In the genomic region with DNA sequence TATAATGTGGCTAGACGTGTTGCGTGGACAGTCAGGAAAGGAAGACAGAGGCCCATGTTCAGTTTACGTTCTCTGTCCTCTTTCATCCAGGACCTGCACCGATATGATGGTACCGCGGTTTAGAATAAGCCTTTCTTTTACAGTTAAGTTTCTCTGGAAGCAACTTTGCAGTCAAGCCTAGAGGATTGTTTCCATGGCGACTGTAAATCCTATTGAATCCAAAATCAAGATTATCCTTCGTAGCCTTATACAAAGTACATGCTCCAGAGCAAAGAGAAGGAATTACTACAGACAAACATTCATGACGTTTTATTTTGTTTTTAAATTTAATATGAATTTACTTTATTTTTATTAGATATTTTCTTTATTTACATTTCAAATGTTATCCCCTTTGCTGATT, we compare ENCODE assay signal across 22 mouse cellular contexts.
DNase-seq lines count a peak whose midpoint lies in the region; ATAC-seq lines count a peak whose summit lies in the region.
"Had no signal": no experiment of that assay in that cellular context is flagged by ENCODE, and none has a peak within 500 bp of the region (broad histone marks: within the 10 kb centered on the region; RNA-seq: fewer than 3 reads in every experiment).

No protein-coding gene starts in this region.

- no peaks in the 10 kb centered on the region for H3K9me3 ChIP-seq in forebrain, embryonic 14.5 days (replicated peaks; ENCODE audit: control insufficient read depth, low read length)
- no peaks in the 10 kb centered on the region for H3K9me3 ChIP-seq in forebrain, embryonic 13.5 days (replicated peaks)
- H3K9me3 ChIP-seq in midbrain, embryonic 14.5 days (ENCODE audit: control insufficient read depth, low read length), result no peaks in the 10 kb centered on the region
- H3K9me3 ChIP-seq in midbrain, embryonic 10.5 days (replicated peaks), result no peaks in the 10 kb centered on the region
- H3K9me3 ChIP-seq in limb, embryonic 10.5 days (replicated peaks), result no peaks in the 10 kb centered on the region
- H3K9me3 ChIP-seq: heart, embryonic 12.5 days; heart, embryonic 15.5 days; hindbrain, embryonic 10.5 days had no signal

- no peaks in the 10 kb centered on the region for H3K4me1 ChIP-seq in forebrain, embryonic 14.5 days (ENCODE audit: control insufficient read depth, insufficient read depth, low read length)
- H3K4me1 ChIP-seq in forebrain, embryonic 13.5 days, result no peaks in the 10 kb centered on the region
- no peaks in the 10 kb centered on the region for H3K4me1 ChIP-seq in midbrain, embryonic 14.5 days (ENCODE audit: control insufficient read depth, insufficient read depth, low read length)
- H3K4me1 ChIP-seq in midbrain, embryonic 10.5 days, result no peaks in the 10 kb centered on the region
- H3K4me1 ChIP-seq in limb, embryonic 10.5 days, result peaks cover 11% of the 10 kb centered on the region; the same call in 1 of the 2 replicates
- H3K4me1 ChIP-seq: heart, embryonic 12.5 days; heart, embryonic 15.5 days; hindbrain, embryonic 10.5 days had no signal

- H3K27me3 ChIP-seq in forebrain, embryonic 14.5 days (replicated peaks; ENCODE audit: control insufficient read depth, insufficient read depth, low read length), result no peaks in the 10 kb centered on the region
- no peaks in the 10 kb centered on the region for H3K27me3 ChIP-seq in forebrain, embryonic 13.5 days
- H3K27me3 ChIP-seq in midbrain, embryonic 14.5 days (ENCODE audit: control insufficient read depth, insufficient read depth, low read length), result no peaks in the 10 kb centered on the region
- no peaks in the 10 kb centered on the region for H3K27me3 ChIP-seq in midbrain, embryonic 10.5 days (ENCODE audit: low read depth, poor library complexity, severe bottlenecking)
- no peaks in the 10 kb centered on the region for H3K27me3 ChIP-seq in limb, embryonic 10.5 days (ENCODE audit: low read depth, poor library complexity, severe bottlenecking)
- H3K27me3 ChIP-seq: heart, embryonic 12.5 days; heart, embryonic 15.5 days had no signal

- no peak overlapping the region for H3K9ac ChIP-seq in forebrain, embryonic 14.5 days (ENCODE audit: low read length)
- no peak overlapping the region for H3K9ac ChIP-seq in forebrain, embryonic 13.5 days
- H3K9ac ChIP-seq in midbrain, embryonic 14.5 days (replicated peaks; ENCODE audit: low read length), result no peak overlapping the region
- H3K9ac ChIP-seq: heart, embryonic 12.5 days; heart, embryonic 15.5 days; hindbrain, embryonic 14.5 days had no signal

- no peak for ATAC-seq in forebrain, embryonic 14.5 days
- no peak for ATAC-seq in forebrain, embryonic 13.5 days
- ATAC-seq in midbrain, embryonic 14.5 days (ENCODE audit: low FRiP score, low TSS enrichment), result no peak
- no peak for ATAC-seq in frontal cortex, adult (ENCODE audit: low TSS enrichment)
- ATAC-seq: activated CD4-positive, CD25-positive, alpha-beta regulatory T cell, adult 4 months; forebrain, embryonic 16.5 days had no signal

- 89% methylated on average over 9 of the region's 9 CpGs for WGBS in forebrain, embryonic 14.5 days
- 79% methylated on average over 9 of the region's 9 CpGs for WGBS in forebrain, embryonic 13.5 days
- 50% methylated on average over 9 of the region's 9 CpGs for WGBS in midbrain, embryonic 14.5 days
- 85% methylated on average over 9 of the region's 9 CpGs for WGBS in midbrain, embryonic 10.5 days
- 92% methylated on average over 9 of the region's 9 CpGs for WGBS in limb, embryonic 10.5 days

- DNase-seq in forebrain, embryonic 14.5 days (ENCODE audit: low spot score), result peak; percentile 42
- DNase-seq in midbrain, embryonic 14.5 days, result peak; percentile 74
- DNase-seq in midbrain, embryonic 10.5 days (ENCODE audit: low spot score), result no peak
- peak; percentile 25 for DNase-seq in brain, adult 2 months (ENCODE audit: low read depth, low spot score)
- DNase-seq in limb, embryonic 10.5 days (ENCODE audit: low spot score), result no peak
- DNase-seq: adrenal gland, adult 8-10 months; adrenal gland, postnatal 25 days; cerebellum, adult 11-12 months; cerebellum, adult 8-10 months; cerebellum, postnatal 14 days; gastrocnemius, postnatal 25 days; heart, adult 18-20 months; heart, postnatal 10 days; heart, postnatal 36 days had no signal

- no peak overlapping the region for H3K27ac ChIP-seq in forebrain, embryonic 14.5 days (ENCODE audit: low read depth, low read length)
- H3K27ac ChIP-seq in forebrain, embryonic 13.5 days, result no peak overlapping the region
- no peak overlapping the region for H3K27ac ChIP-seq in midbrain, embryonic 14.5 days (replicated peaks; ENCODE audit: low read depth, low read length)
- H3K27ac ChIP-seq in midbrain, embryonic 10.5 days (replicated peaks), result no peak overlapping the region
- H3K27ac ChIP-seq in limb, embryonic 10.5 days, result peak overlapping the region; percentile 21; the same call in 1 of the 2 replicates
- H3K27ac ChIP-seq: heart, embryonic 15.5 days; hindbrain, embryonic 10.5 days; hindbrain, embryonic 14.5 days had no signal

- H3K36me3 ChIP-seq in forebrain, embryonic 14.5 days (ENCODE audit: control insufficient read depth, insufficient read depth, low read length), result no peaks in the 10 kb centered on the region
- no peaks in the 10 kb centered on the region for H3K36me3 ChIP-seq in forebrain, embryonic 13.5 days (ENCODE audit: poor library complexity, severe bottlenecking)
- no peaks in the 10 kb centered on the region for H3K36me3 ChIP-seq in midbrain, embryonic 14.5 days (ENCODE audit: control insufficient read depth, insufficient read depth, low read length)
- H3K36me3 ChIP-seq in midbrain, embryonic 10.5 days, result no peaks in the 10 kb centered on the region
- H3K36me3 ChIP-seq in limb, embryonic 10.5 days, result no peaks in the 10 kb centered on the region
- H3K36me3 ChIP-seq: heart, embryonic 12.5 days; heart, embryonic 15.5 days; hindbrain, embryonic 10.5 days had no signal

- H3K4me3 ChIP-seq in forebrain, embryonic 14.5 days (ENCODE audit: low read depth, low read length), result no peak overlapping the region
- no peak overlapping the region for H3K4me3 ChIP-seq in forebrain, embryonic 13.5 days
- no peak overlapping the region for H3K4me3 ChIP-seq in midbrain, embryonic 14.5 days (replicated peaks; ENCODE audit: low read depth, low read length)
- no peak overlapping the region for H3K4me3 ChIP-seq in midbrain, embryonic 10.5 days
- H3K4me3 ChIP-seq in limb, embryonic 10.5 days, result no peak overlapping the region
- H3K4me3 ChIP-seq: heart, embryonic 12.5 days; heart, embryonic 15.5 days; hindbrain, embryonic 10.5 days had no signal

- no peak overlapping the region for H3K4me2 ChIP-seq in forebrain, embryonic 14.5 days (ENCODE audit: low read length)
- no peak overlapping the region for H3K4me2 ChIP-seq in forebrain, embryonic 13.5 days
- H3K4me2 ChIP-seq in midbrain, embryonic 14.5 days (ENCODE audit: low read length), result no peak overlapping the region
- H3K4me2 ChIP-seq: heart, embryonic 12.5 days; heart, embryonic 15.5 days; hindbrain, embryonic 14.5 days had no signal

Comparison
In these comparisons a context has a peak if more than half of its experiments do, and no peak if none do; other contexts are left out.
1. DNase-seq: peak in forebrain, embryonic 14.5 days (single experiment), midbrain, embryonic 14.5 days (single experiment) and brain, adult 2 months (single experiment); none in midbrain, embryonic 10.5 days (single experiment) and limb, embryonic 10.5 days (single experiment).